Mouse (Mus musculus): ENCODE measurements around the gene Vegfd. TPM values are rescaled to one million over a fixed set of nuclear protein-coding genes. Genes with fewer than 3 reads are reported as not detected.

The Vegfd gene
- total and polyA plus RNA-seq, 2 experiments from 2014 or later, result 0.29 to 0.54 TPM

DNA sequence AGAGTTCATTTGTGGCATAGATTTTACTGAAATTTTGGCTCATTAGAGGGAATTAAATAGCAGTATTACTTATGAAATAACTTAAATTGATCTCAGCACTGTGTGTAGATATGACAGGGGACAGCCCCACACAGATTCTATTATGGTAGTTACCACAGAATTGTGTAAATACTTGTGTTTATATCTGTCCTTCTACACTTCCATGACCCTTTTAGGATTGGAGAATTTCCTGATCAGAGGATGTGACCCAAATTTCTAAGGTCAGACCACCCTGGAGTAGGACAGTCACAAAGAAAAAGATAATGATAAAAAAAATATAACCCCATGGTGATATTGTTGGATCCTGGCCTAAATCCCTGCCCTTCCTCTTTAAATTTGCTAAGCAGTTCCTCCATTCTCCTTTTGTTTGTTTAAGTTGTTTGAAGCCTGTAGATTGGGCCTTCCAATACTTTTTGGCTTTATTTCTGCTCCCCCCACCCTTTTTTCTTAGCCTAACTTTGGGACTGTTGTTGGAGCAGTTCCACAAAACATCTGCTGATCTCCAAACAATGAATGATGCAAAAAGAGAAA, 32.0 kb downstream of the Vegfd start:
- H3K4me2 ChIP-seq (ENCODE audit: low read depth), result no peak overlapping the region
- ATAC-seq (no peak), DNase-seq (no peak)
- no peaks in the 10 kb centered on the region for H3K4me1 ChIP-seq (ENCODE audit: insufficient read depth)
- H3K4me3 ChIP-seq (ENCODE audit: low read depth, low read length), result no peak overlapping the region
- H3K9ac ChIP-seq, result no peak overlapping the region
- no peak for TF ChIP-seq CTCF (IDR thresholded peaks at IDR 0.05; ENCODE audit: low read depth)
- no peak overlapping the region for H3K27ac ChIP-seq (ENCODE audit: low read depth, low read length)
- no peaks in the 10 kb centered on the region for H3K36me3 ChIP-seq (ENCODE audit: insufficient read depth)
- no peaks in the 10 kb centered on the region for H3K9me3 ChIP-seq (ENCODE audit: low read length)
- no peaks in the 10 kb centered on the region for H3K27me3 ChIP-seq (ENCODE audit: insufficient read depth, low read length)

DNA sequence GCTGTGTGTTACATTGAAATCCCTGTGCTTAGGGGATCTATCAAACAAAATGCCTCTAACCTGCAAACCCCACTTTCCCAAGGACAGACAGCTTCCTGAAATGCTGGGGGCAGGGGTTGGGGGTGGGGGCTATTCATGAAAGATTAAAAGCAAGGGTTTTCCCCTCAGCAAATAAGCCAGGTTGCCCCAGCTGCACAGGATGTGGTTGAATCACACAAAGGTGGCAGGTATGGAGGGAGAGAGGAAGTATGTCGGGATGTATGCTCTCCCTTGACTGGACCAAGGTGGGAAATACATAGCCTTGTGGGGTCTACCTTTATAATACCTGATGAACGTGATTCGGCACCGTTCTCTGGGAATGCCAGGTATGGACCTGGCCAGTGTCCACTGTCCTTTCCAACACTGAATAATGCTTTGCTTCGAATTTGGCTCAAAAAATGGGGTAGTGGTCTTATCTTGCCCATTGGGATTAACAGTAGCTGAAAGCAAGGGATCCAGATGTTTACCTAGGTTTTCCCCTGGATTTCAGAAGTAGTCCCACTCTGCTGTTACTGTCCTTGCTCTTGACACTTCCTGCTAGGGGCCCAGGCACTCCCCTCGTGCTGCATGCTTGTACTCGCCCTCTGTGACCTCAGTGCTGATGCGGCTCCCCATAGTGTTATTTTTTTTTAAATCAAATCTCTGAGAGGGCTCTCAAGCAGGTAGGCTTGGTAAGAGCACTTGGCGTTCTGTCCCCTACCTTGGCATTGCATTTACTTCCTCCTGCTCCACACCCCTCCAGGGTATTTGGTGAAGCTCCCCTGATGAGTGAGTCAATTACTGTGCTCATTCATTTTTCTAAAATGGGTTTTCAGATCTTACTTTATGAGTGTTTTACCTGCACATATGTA, 33.2 kb downstream of the Vegfd start:
- no peak overlapping the region for H3K9ac ChIP-seq
- H3K36me3 ChIP-seq (ENCODE audit: insufficient read depth), result no peaks in the 10 kb centered on the region
- no peak for TF ChIP-seq CTCF (IDR thresholded peaks at IDR 0.05; ENCODE audit: low read depth)
- no peak overlapping the region for H3K4me2 ChIP-seq (ENCODE audit: low read depth)
- no peaks in the 10 kb centered on the region for H3K4me1 ChIP-seq (ENCODE audit: insufficient read depth)
- no peak overlapping the region for H3K4me3 ChIP-seq (ENCODE audit: low read depth, low read length)
- H3K27me3 ChIP-seq (ENCODE audit: insufficient read depth, low read length), result no peaks in the 10 kb centered on the region
- H3K9me3 ChIP-seq (ENCODE audit: low read length), result no peaks in the 10 kb centered on the region
- no peak for DNase-seq
- no peak for ATAC-seq
- no peak overlapping the region for H3K27ac ChIP-seq (ENCODE audit: low read depth, low read length)
- 80% methylated on average over 9 of the region's 9 CpGs for WGBS

DNA sequence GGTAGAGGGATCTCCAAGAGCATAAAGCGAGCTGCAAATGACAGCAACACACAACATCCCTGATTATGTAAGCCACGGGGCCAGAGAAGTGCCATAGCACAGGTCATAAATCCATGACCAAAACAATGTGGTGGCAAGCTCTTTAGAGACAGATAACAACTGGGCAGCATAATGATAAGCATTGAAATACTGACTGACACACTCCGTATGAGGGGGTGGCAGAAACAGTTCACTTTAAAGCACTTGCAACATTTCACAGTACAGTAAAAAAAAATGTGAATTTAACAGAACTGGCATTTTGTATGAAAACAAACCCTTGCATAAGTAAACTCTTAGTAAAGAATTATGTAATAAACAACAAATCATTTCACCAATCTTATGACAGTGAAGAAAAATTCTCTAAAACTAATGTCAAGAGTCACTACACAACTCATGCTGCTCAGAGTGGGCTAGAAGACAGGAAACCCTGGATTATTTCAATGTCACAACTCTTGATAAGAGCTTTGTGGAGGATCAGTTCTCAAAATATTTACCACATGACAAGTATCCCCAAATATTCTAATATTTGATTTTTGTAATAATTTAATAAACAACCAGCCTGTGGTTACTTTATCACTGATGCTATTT, 35.2 kb downstream of the Vegfd start:
- Histone ChIP-seq H3K27ac (ENCODE audit: low read depth, low read length) (no peak overlapping the region), H3K4me3 (ENCODE audit: low read depth, low read length) (no peak overlapping the region), H3K27me3 (ENCODE audit: insufficient read depth, low read length) (no peaks in the 10 kb centered on the region), H3K9ac (no peak overlapping the region), H3K9me3 (ENCODE audit: low read length) (no peaks in the 10 kb centered on the region), H3K36me3 (ENCODE audit: insufficient read depth) (no peaks in the 10 kb centered on the region), H3K4me2 (ENCODE audit: low read depth) (no peak overlapping the region), H3K4me1 (ENCODE audit: insufficient read depth) (no peaks in the 10 kb centered on the region)
- no peak for DNase-seq
- TF ChIP-seq CTCF (IDR thresholded peaks at IDR 0.05; ENCODE audit: low read depth), result no peak
- no peak for ATAC-seq
- 86% methylated on average over 3 of the region's 3 CpGs for WGBS

DNA sequence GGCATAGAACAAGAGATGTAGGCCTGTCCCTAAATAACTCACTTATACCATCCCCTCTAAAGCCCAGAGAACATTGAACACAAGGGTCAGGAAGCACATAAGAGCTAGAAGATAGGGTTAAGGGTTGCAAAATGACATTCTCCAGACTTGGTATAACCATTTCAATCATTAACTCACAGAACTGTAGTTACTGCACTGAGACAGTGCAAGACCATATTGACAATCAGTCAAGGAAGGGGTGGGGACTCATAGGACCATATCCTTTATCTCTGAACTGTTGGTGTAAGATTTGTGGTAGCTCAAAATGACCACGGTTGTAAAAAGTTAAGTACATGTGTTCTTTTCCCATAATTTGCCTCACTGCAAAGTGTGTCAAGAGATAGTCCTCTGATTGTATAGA, 37.4 kb downstream of the Vegfd start:
- H3K36me3 ChIP-seq (ENCODE audit: insufficient read depth), result no peaks in the 10 kb centered on the region
- WGBS, result 81% methylated on average over 1 of the region's 1 CpGs
- no peak overlapping the region for H3K9ac ChIP-seq
- H3K27me3 ChIP-seq (ENCODE audit: insufficient read depth, low read length), result no peaks in the 10 kb centered on the region
- no peaks in the 10 kb centered on the region for H3K4me1 ChIP-seq (ENCODE audit: insufficient read depth)
- H3K4me2 ChIP-seq (ENCODE audit: low read depth), result no peak overlapping the region
- no peak overlapping the region for H3K27ac ChIP-seq (ENCODE audit: low read depth, low read length)
- H3K9me3 ChIP-seq (ENCODE audit: low read length), result no peaks in the 10 kb centered on the region
- no peak for TF ChIP-seq CTCF (IDR thresholded peaks at IDR 0.05; ENCODE audit: low read depth)
- no peak overlapping the region for H3K4me3 ChIP-seq (ENCODE audit: low read depth, low read length)
- DNase-seq, result no peak
- ATAC-seq, result no peak

DNA sequence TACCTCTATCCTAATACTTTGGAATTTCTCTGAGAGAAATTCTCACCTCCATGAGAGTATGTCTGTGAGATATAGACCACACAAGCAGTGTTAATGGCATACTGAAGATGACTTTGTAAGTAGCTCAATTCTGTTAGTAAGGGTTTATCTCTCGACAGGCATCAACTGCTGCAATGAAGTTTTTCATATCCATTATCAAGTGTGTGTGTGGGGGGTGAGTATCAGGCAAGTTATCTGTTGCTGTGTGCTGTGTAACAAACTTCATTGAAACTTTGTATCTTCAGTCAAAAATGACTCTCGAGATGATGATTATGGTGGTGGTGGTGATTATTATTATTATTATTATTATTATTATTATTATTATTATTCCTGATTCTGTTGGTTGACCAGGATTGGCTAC, 43.6 kb downstream of the Vegfd start:
- no peak for ATAC-seq
- no peak for TF ChIP-seq CTCF (IDR thresholded peaks at IDR 0.05; ENCODE audit: low read depth)
- WGBS, result 90% methylated on average over 2 of the region's 2 CpGs

DNA sequence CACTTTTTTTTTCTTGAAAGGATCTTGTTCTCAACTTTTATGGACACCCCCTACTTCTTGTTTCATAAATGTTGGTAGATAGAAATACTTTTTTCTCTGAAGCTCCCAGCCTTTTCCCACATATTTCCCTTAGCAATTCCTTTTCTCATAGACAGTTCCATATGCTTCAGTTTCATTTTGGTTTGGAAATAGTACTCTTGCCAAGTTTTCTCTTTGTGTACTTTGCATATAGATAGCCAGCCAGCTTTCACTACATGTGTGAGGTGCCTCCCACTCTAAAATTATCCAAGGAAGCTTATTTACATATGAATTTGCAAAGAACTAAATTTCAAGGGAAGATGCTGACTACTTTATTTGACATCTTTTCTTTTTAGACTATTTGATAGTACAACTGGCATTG, 44.8 kb downstream of the Vegfd start:
- Histone ChIP-seq H3K27ac (ENCODE audit: low read depth, low read length) (no peak overlapping the region), H3K9me3 (ENCODE audit: low read length) (no peaks in the 10 kb centered on the region), H3K36me3 (ENCODE audit: insufficient read depth) (no peaks in the 10 kb centered on the region), H3K27me3 (ENCODE audit: insufficient read depth, low read length) (no peaks in the 10 kb centered on the region), H3K4me2 (ENCODE audit: low read depth) (no peak overlapping the region), H3K4me3 (ENCODE audit: low read depth, low read length) (no peak overlapping the region), H3K9ac (no peak overlapping the region), H3K4me1 (ENCODE audit: insufficient read depth) (no peaks in the 10 kb centered on the region)
- ATAC-seq, result no peak
- TF ChIP-seq CTCF (IDR thresholded peaks at IDR 0.05; ENCODE audit: low read depth), result no peak
- no peak for DNase-seq

More for the DNA sequence above, 43.6 kb downstream of the Vegfd start:
- Histone ChIP-seq H3K36me3 (ENCODE audit: insufficient read depth) (no peaks in the 10 kb centered on the region), H3K4me3 (ENCODE audit: low read depth, low read length) (no peak overlapping the region), H3K27me3 (ENCODE audit: insufficient read depth, low read length) (no peaks in the 10 kb centered on the region), H3K4me2 (ENCODE audit: low read depth) (no peak overlapping the region), H3K9me3 (ENCODE audit: low read length) (no peaks in the 10 kb centered on the region), H3K4me1 (ENCODE audit: insufficient read depth) (no peaks in the 10 kb centered on the region), H3K27ac (ENCODE audit: low read depth, low read length) (no peak overlapping the region), H3K9ac (no peak overlapping the region)
- no peak for DNase-seq

DNA sequence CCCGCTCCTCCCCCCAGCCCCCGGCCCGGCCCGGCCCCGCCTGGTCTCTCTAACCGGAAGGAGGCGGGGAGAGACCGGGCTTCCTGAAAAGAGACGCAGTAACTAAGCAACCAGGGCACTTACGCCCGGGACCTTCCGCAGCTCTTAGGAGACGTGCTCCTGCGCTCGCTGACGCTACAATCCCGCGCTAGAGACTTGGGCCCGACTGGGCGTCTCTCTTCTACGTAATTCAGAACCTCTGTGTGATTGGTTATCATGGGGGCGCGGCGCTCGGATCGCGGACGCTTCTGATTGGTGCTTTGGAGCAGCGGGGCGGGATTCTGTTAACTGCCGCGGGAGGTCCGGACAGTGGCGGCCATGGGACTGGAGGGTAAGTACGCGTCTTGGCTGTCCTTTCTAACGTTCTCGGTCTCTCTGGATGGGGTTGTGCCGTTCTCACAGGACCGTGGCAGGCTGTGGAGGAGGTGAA, 46.3 kb downstream of the Vegfd start, which contains the start of gene Piga:
Piga (plus strand) TSS at position 317 of the 469 bp plus-strand sequence.
- H3K36me3 ChIP-seq (ENCODE audit: insufficient read depth), result no peaks in the 10 kb centered on the region
- 0 out of 2 replicates have a peak within 1 kb of the TSS, but pooled peaks have one; percentile 40 for H3K27ac ChIP-seq (ENCODE audit: low read depth, low read length)
- ATAC-seq, result peak; percentile 100
- WGBS, result 21% methylated on average over 40 of the region's 40 CpGs
- H3K4me2 ChIP-seq (ENCODE audit: low read depth), result peak within 1 kb of the TSS; percentile 53
- no peaks in the 10 kb centered on the region for H3K9me3 ChIP-seq (ENCODE audit: low read length)
- no peak for TF ChIP-seq CTCF (IDR thresholded peaks at IDR 0.05; ENCODE audit: low read depth)
- H3K9ac ChIP-seq, result peak within 1 kb of the TSS; percentile 45
- DNase-seq, result peak; percentile 95
- H3K4me1 ChIP-seq (ENCODE audit: insufficient read depth), result no peaks in the 10 kb centered on the region
- peak within 1 kb of the TSS; percentile 53 for H3K4me3 ChIP-seq (ENCODE audit: low read depth, low read length)
- H3K27me3 ChIP-seq (ENCODE audit: insufficient read depth, low read length), result no peaks in the 10 kb centered on the region
